Mouse (Mus musculus): Measurements from ENCODE around the gene Gm38393.

The Gm38393 gene

DNA sequence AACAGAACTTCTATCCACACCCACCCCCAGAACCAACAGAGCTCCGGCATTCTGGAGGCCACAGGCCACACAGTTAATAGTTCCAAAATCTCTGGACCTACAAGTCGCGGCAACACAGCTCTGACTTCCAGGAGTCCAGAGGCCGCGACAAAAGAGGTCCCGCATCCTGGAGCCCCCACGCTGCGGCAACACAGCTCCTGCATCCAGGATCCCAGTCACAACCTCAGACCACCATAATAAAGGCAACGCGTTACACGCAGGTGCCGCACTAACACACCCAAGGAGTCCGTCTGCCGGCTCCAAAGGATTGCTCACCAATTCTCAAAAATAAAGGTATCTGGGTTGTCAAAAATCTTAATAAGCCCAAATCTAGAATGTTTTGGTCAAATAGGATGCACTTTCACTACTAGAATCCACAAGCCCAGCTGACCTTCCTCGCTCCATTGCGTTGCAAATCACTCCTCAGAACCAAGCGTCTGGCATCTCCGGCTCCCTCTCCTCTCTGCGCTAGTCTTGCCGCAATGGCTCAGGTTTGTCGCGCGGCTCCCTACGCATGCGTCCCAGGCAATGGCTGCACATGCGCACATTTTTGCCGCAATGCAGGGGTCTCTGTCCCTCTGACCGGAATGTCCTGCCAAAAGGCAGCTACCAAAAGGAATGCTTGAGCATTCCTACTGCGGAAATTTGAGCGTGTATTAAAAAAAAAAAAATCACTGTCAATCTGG, at the start of gene Gm38393, which contains the start of gene Snurf:
Gene Gm38393 (minus strand): TSS at position 459 of the 725 bp plus-strand sequence.
Gene Snurf (minus strand): TSS at position 444 of the 725 bp plus-strand sequence.
- DNase-seq, result peak; percentile 79

DNA sequence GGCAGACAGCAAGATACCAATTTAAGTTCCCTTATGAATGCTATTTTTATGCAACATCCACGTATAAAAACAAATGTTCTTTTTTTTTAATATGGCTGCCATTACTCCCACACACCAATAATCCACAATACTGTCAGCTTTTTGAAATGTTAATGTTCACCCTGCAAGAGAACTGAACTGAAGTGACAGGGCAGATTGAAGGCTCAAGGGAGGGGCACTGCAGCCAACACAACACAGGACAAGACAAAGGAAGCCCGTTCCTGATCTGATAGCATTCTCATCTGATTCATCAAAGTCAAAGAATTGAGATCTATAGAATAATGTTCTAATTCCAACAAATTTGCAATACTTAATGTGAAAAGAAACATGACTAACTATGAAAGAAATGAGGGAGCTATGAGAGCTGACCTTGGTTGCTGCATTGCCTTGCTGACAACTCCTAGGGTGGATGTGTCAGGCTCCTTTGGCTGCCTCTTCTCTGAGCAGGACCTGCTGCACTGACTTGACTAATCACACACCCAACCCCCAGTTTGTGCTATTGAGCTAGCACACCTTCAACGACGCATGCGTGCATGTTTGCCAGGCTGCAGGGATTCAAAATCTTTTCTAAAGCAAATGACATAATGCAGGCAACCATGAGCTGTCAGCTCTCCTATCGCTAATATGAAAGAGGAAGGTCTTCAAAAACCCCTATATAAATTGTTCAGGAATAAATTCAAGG, 42.8 kb upstream of the Gm38393 start:
- DNase-seq, result peak; percentile 68

DNA sequence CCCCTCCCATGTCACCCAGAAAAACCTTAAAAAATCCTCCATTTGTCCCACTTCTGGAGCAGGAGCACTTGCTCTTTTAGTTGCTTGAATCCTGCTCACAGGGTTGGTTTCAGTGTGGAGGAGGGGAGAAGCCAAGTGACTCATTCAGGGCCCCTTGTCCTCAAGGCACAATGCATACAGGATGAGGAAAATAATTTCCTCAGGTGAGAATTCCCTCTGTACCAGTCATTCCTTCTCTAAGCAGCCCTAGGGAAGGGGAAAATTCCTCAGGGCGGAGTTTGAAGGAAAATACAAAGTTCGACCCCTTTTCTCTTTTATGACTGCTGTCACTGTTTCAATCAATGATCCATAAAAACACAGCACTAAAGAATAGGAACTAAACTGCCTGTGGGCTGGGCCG, 8.3 kb upstream of the Gm38393 start:
- DNase-seq, result no peak

DNA sequence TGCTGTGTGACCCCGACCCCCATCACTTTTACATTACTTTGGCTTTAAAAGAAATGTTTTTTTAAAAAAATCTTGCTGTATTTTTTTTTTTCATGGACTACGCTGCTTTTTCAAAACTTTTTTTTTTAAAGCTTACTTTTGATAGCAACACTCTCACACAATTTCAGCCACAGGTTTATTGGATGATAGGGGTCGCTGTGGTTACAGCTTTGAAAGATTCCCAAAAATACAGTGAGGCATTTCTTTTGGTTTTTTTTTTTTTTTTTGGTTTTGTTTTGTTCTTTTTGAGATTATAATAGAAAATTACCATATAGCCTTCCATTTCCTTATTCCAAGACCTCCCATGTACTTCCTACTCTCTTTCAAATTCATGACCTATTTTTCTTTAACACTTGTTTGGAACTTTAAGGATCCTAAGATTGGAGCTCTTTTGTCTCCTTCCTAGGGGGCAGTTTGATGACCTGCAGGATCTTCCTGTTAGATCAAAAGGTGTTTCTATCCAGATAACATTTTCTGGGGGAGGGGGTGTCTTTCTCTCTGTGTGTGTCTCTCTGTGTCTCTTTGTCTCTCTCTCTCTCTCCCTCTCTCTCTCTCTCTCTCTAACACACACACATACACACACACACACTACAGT, 3.0 kb upstream of the Gm38393 start:
- DNase-seq, result no peak

DNA sequence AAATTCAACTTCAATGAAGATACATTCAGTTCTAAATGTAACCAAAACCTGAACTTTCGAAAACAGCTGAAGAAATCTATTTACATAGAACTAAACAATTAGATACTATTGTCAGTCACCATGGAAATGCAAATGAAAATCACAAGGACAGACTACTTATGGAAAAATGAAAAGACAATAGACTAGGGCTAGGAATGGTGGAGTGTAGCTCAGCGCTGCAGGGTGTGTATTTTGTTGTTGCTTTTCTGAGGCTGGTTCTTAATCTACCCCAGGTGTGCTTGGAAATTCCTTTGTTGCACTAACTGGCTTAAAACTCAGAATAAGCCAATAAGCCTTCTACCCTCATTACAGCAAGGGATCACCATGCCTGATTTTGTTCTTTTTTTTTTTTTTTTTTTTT, 1.4 kb upstream of the Gm38393 start:
- no peak for DNase-seq

DNA sequence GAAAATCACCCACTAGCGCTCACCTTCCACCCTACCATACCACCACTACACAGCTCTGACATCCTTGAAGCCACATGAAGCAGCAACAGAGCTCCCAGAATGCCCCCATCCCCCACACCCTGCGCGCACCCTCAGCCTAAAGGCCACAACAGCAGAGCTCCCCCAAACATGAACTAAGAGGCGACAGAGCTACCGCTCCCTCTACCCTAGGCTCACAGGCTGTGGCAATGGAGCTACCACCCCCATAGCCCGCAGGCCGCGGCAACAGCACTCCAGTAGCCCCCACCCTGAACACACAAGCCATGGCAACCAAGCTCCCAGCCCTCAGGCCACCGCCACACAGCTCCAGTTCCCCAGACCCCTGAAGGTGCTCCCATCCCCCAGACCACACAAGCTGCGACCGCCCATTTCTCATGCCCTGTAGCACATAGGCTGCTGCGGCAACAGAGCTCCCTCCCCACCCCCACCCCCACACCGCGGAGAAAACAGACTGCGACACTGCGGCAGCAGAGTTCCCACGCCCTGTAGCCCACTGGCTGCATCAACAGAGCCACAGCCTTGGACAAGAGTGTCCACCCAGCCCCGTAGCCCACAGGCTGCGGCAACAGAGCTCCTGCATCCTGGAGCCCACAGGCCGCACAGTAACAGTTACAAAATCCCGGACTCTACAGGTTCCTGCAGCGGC, 801 bp downstream of the Gm38393 start:
- peak; percentile 29 for DNase-seq

DNA sequence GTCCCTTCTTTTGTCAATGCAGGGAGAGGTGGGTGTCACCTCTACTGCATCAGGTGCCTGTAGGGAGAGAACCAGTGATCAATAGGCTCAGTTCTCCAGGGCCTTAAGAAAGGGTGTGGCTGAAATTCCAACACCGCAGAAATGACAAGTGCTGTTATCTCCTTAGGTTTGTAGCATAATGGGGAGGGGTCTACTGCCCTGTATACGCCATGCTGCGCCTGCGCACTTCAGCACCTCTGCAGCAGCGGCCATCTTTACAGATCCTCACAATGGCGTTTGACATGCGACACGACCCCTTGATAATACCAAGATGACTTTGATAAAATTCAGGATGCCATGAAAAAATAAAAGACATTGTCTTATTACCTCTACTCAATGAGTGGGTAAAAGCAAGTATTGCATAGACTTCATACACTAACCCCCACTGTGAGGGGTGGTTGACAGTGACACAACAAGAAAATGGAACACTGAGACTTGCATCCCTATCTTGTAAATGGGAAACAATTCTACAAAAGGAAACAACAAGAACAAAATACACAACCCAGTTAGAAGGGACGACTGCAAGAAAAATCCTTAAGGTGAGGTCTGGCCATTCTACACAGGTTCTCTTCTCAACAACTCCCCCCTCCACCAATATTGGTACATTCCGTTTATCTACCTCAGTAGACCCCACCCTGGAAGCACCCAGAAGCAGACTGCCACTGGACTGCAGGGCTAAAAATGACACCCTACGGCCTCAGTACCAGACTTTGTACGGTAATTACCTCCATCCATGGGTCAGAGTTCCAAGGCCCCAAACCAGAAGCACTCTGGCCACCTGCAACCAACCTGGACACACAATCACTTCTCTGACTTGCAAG, 1.6 kb downstream of the Gm38393 start:
- DNase-seq, result peak; percentile 58

DNA sequence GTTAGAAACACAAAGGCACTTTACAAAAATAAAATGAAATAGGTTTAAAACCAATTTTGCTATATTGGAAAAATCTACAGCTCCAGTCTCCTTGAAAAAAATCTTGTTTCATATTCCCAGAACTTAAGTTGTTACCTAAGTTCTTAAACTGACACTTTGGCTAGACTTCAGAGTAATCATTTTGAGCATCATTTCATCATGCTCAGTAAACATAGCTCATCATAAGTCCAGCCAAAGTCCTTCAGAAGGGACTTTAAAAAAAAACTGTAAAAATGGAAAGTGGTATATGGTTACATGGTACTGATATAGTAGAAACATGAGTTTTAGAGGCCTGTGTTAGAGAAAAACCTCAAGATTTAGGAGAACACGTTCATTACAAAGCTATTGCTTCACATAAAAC, 26.2 kb downstream of the Gm38393 start:
- no peak for DNase-seq

Data from layer of hippocampus, adult 9-11 months (tissue).